ENCODE assay signal across 31 mouse cellular contexts in the genomic region with DNA sequence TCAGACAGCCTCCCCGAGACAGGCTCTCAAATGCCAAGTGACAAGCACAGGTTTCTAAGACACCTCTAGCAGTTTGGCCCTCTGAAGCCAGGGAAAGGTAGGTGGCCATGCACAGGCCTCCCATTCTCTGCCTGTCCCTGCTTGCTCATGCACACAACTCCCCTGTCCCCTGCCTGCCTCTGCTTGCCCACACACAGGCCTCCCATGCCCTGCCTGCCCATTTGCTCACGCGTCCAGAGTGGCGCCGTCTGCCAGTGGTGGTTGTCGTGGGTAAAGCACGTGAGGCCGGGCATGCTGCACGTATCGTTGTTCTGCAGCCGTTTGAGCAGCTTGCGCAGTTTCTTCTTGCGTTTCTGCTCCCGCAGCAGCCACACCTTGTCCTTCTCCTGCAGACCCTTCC.
DNase-seq lines count a peak whose midpoint lies in the region; ATAC-seq and TF ChIP-seq lines count a peak whose summit lies in the region.
"Had no signal": no experiment of that assay in that cellular context is flagged by ENCODE, and none has a peak within 500 bp of the region (broad histone marks: within the 10 kb centered on the region; RNA-seq: fewer than 3 reads in every experiment).

No protein-coding gene starts in this region.

- H3K9ac ChIP-seq in heart, embryonic 11.5 days (ENCODE audit: low read depth, low read length) = no peak overlapping the region
- H3K9ac ChIP-seq in hindbrain, postnatal 0 days (replicated peaks; ENCODE audit: low read length) = no peak overlapping the region
- no peak overlapping the region for H3K9ac ChIP-seq in hindbrain, embryonic 14.5 days
- H3K9ac ChIP-seq: embryonic facial prominence, embryonic 13.5 days; hindbrain, embryonic 15.5 days; liver, embryonic 14.5 days; midbrain, embryonic 12.5 days; neural tube, embryonic 13.5 days had no signal

- ATAC-seq in heart, embryonic 11.5 days (replicated peaks; ENCODE audit: insufficient number of reproducible peaks, low FRiP score, low TSS enrichment) = no peak
- no peak for ATAC-seq in hindbrain, postnatal 0 days
- ATAC-seq in hindbrain, embryonic 14.5 days (ENCODE audit: low FRiP score) = no peak
- ATAC-seq in granulocyte monocyte progenitor cell, adult 5-6 weeks (replicated peaks; ENCODE audit: poor library complexity, severe bottlenecking) = 0 out of 2 replicates have a peak, but pooled peaks have one; percentile 11
- ATAC-seq in megakaryocyte progenitor cell, adult 5-6 weeks (replicated peaks; ENCODE audit: poor library complexity) = 0 out of 2 replicates have a peak, but pooled peaks have one; percentile 15
- ATAC-seq: CD4-positive, CD25-positive, alpha-beta regulatory T cell, adult 4 months; forebrain, embryonic 16.5 days had no signal

- H3K4me2 ChIP-seq in heart, embryonic 11.5 days = no peak overlapping the region
- H3K4me2 ChIP-seq in hindbrain, postnatal 0 days (ENCODE audit: low read depth, low read length) = no peak overlapping the region
- no peak overlapping the region for H3K4me2 ChIP-seq in hindbrain, embryonic 14.5 days (replicated peaks)
- H3K4me2 ChIP-seq: embryonic facial prominence, embryonic 13.5 days; hindbrain, embryonic 15.5 days; midbrain, embryonic 12.5 days; neural tube, embryonic 13.5 days had no signal

- no peak for DNase-seq in heart, postnatal 14 days
- no peak for DNase-seq in hindbrain, postnatal 0 days (ENCODE audit: low spot score)
- no peak for DNase-seq in hindbrain, embryonic 14.5 days (ENCODE audit: low spot score)
- no peak for DNase-seq in left cerebral cortex, postnatal 25 days (ENCODE audit: low spot score in 2 of 2)
- DNase-seq in layer of hippocampus, adult 9-10 months (ENCODE audit: low spot score) = no peak
- DNase-seq: adrenal gland, postnatal 14 days; cerebellum, adult 11 months; cerebellum, adult 9-11 months; embryo, embryonic 11 days; gastrocnemius, postnatal 10 days; kidney, adult 18-20 months; kidney, postnatal 4 days; layer of hippocampus, postnatal 36 days; liver; lung, adult 2 months; lung, postnatal 10 days; right cerebral cortex, postnatal 14 days; thymus, adult 2 months; thymus, postnatal 36 days had no signal

- H3K27me3 ChIP-seq in heart, embryonic 11.5 days (ENCODE audit: control insufficient read depth, insufficient read depth, low read length) = no peaks in the 10 kb centered on the region
- H3K27me3 ChIP-seq in hindbrain, postnatal 0 days (ENCODE audit: insufficient read depth, low read length) = no peaks in the 10 kb centered on the region
- H3K27me3 ChIP-seq in hindbrain, embryonic 14.5 days (ENCODE audit: control insufficient read depth, insufficient read depth, low read length) = no peaks in the 10 kb centered on the region
- H3K27me3 ChIP-seq: embryonic facial prominence, embryonic 13.5 days; hindbrain, embryonic 15.5 days; midbrain, embryonic 12.5 days; neural tube, embryonic 13.5 days had no signal

- H3K36me3 ChIP-seq in heart, embryonic 11.5 days (ENCODE audit: control insufficient read depth, insufficient read depth, low read length) = peaks cover 15% of the 10 kb centered on the region
- 0 out of 2 replicates have a peak, but pooled peaks cover 7% of the 10 kb centered on the region for H3K36me3 ChIP-seq in hindbrain, postnatal 0 days (ENCODE audit: insufficient read depth, low read length)
- peaks cover 12% of the 10 kb centered on the region; the same call in 1 of the 2 replicates for H3K36me3 ChIP-seq in hindbrain, embryonic 14.5 days (replicated peaks; ENCODE audit: control insufficient read depth, insufficient read depth)

- peak; percentile 29; the same call in 1 of the 2 replicates for TF ChIP-seq CTCF in hindbrain, postnatal 0 days (IDR thresholded peaks at IDR 0.05; ENCODE audit: low read depth)

- WGBS in heart, embryonic 11.5 days (ENCODE audit: insufficient replicate concordance) = 91% methylated on average over 14 of the region's 14 CpGs
- 88% methylated on average over 14 of the region's 14 CpGs for WGBS in hindbrain, postnatal 0 days
- WGBS in hindbrain, embryonic 14.5 days = 93% methylated on average over 14 of the region's 14 CpGs

- no peaks in the 10 kb centered on the region for H3K9me3 ChIP-seq in heart, embryonic 11.5 days (replicated peaks; ENCODE audit: control insufficient read depth, low read length)
- no peaks in the 10 kb centered on the region for H3K9me3 ChIP-seq in hindbrain, postnatal 0 days (ENCODE audit: low read length)
- no peaks in the 10 kb centered on the region for H3K9me3 ChIP-seq in hindbrain, embryonic 14.5 days (ENCODE audit: control insufficient read depth, low read length)
- H3K9me3 ChIP-seq: embryonic facial prominence, embryonic 13.5 days; forebrain, embryonic 10.5 days; hindbrain, embryonic 15.5 days; midbrain, embryonic 12.5 days; neural tube, embryonic 13.5 days had no signal

- H3K4me1 ChIP-seq in heart, embryonic 11.5 days (ENCODE audit: control insufficient read depth, insufficient read depth, low read length) = peaks cover 35% of the 10 kb centered on the region
- H3K4me1 ChIP-seq in hindbrain, postnatal 0 days (ENCODE audit: insufficient read depth, low read length) = no peaks in the 10 kb centered on the region
- H3K4me1 ChIP-seq in hindbrain, embryonic 14.5 days (replicated peaks; ENCODE audit: control insufficient read depth, insufficient read depth, low read length) = no peaks in the 10 kb centered on the region

- intact Hi-C loops in heart, postnatal 14 days (cut with DNase I) = no loop called here
- intact Hi-C loops in left cerebral cortex, postnatal 25 days (cut with DNase I) = no loop called here

- no peak overlapping the region for H3K4me3 ChIP-seq in heart, embryonic 11.5 days (ENCODE audit: low read depth, low read length)
- H3K4me3 ChIP-seq in hindbrain, postnatal 0 days (ENCODE audit: low read length) = no peak overlapping the region
- H3K4me3 ChIP-seq in hindbrain, embryonic 14.5 days (replicated peaks; ENCODE audit: low read length) = no peak overlapping the region
- H3K4me3 ChIP-seq: embryonic facial prominence, embryonic 13.5 days; forebrain, embryonic 10.5 days; hindbrain, embryonic 15.5 days; midbrain, embryonic 12.5 days; neural tube, embryonic 13.5 days had no signal

- H3K27ac ChIP-seq in heart, embryonic 11.5 days (ENCODE audit: low read depth, low read length) = 0 out of 2 replicates have a peak overlapping the region, but pooled peaks have one; percentile 96
- no peak overlapping the region for H3K27ac ChIP-seq in hindbrain, postnatal 0 days
- H3K27ac ChIP-seq in hindbrain, embryonic 14.5 days = no peak overlapping the region
- H3K27ac ChIP-seq: forebrain, embryonic 10.5 days; hindbrain, embryonic 15.5 days; liver, embryonic 14.5 days; macrophage; midbrain, embryonic 12.5 days; neural tube, embryonic 13.5 days had no signal

Comparison
In these comparisons a context has a peak if more than half of its experiments do, and no peak if none do; other contexts are left out.
1. ATAC-seq: peak in granulocyte monocyte progenitor cell, adult 5-6 weeks (single experiment) and megakaryocyte progenitor cell, adult 5-6 weeks (single experiment); none in heart, embryonic 11.5 days (single experiment), hindbrain, postnatal 0 days (single experiment) and hindbrain, embryonic 14.5 days (single experiment).